Mouse (Mus musculus) forebrain, embryonic 12.5 days (tissue): ENCODE results near the gene Prkcb. TPM values are rescaled to one million over a fixed set of nuclear protein-coding genes. Genes with fewer than 3 reads are reported as not detected.
A peak's percentile ranks its signal among the peaks of the same experiment; 100 is the strongest.
"Not testable (repeated sequence)": the region's sequence is repeated elsewhere in the genome, so short reads cannot be mapped to it uniquely, and the experiment has no call there.

Source experiments
- ATAC-seq: fragments of 200-750 bp; cut with Nextera tagmentation; 2 replicates; pipeline ENCODE4 v1.8.0; 2017; ENCODE audit warnings: moderate TSS enrichment; ENCODE audit not compliant: low FRiP score
- H3K27ac ChIP-seq: fragments of 300-500 bp; sonication (generic); 2 replicates; pipeline ENCODE4 v1.5.1; 2016; ENCODE audit warnings: mild to moderate bottlenecking
- H3K27me3 ChIP-seq: fragments of 300-500 bp; sonication (generic); 2 replicates; pipeline ENCODE4 v1.6.1; 2016; ENCODE audit warnings: mild to moderate bottlenecking
- H3K36me3 ChIP-seq: fragments of 300-500 bp; sonication (generic); replicated peaks from 2 replicates; pipeline ENCODE4 v1.6.1; 2016; ENCODE audit warnings: mild to moderate bottlenecking
- H3K4me1 ChIP-seq: fragments of 300-500 bp; sonication (generic); 2 replicates; pipeline ENCODE4 v1.6.1; 2016
- H3K4me2 ChIP-seq: fragments of 300-500 bp; sonication (generic); 2 replicates; pipeline ENCODE4 v1.6.1; 2016; ENCODE audit warnings: mild to moderate bottlenecking, moderate library complexity
- H3K4me3 ChIP-seq: fragments of 300-500 bp; sonication (generic); replicated peaks from 2 replicates; pipeline ENCODE4 v1.5.1; 2016; ENCODE audit warnings: mild to moderate bottlenecking
- H3K9ac ChIP-seq: fragments of 300-500 bp; sonication (generic); 2 replicates; pipeline ENCODE4 v1.6.1; 2016; ENCODE audit warnings: mild to moderate bottlenecking
- H3K9me3 ChIP-seq: fragments of 300-500 bp; sonication (generic); 2 replicates; pipeline ENCODE4 v1.6.1; 2016
- WGBS: fragments of 180-500 bp; shearing (Covaris S2); methylation state at CpG from one replicate; pipeline ENCODE4 v1.1.7; 2016; 5-methylcytosine and 5-hydroxymethylcytosine counted together
- polyA plus RNA-seq: library from polyadenylated mRNA; unstranded; fragments of >200 nt; fragmentation: Nextera tagmentation; extraction: Ambion mirVana; gene quantifications from 2 replicates; pipeline ENCODE4 v1.2.1, GENCODE M21; 2016

The Prkcb gene
- 18.5 and 20.5 TPM in 2 replicates for polyA plus RNA-seq

GRCm38 (mm10) chr7:122288605-122289242 lies at the start of gene Prkcb:
Gene Prkcb, plus strand, starts transcription at chr7:122288751.
- Histone ChIP-seq H3K4me3 (peak within 1 kb of the TSS; percentile 69), H3K4me2 (peak within 1 kb of the TSS; percentile 92), H3K9ac (peak within 1 kb of the TSS; percentile 59), H3K9me3 (no peaks in the 10 kb centered on the region), H3K27ac (0 out of 2 replicates have a peak within 1 kb of the TSS, but pooled peaks have one; percentile 36), H3K36me3 (no peaks in the 10 kb centered on the region), H3K4me1 (peaks cover 21% of the 10 kb centered on the region), H3K27me3 (peaks cover 42% of the 10 kb centered on the region)
- peak; percentile 91 for ATAC-seq
- 4% methylated on average over 28 of the region's 42 CpGs for WGBS

GRCm38 (mm10) chr7:122238939-122239338 lies 49.6 kb upstream of the Prkcb start:
- H3K27me3 ChIP-seq, result no peaks in the 10 kb centered on the region
- H3K9ac ChIP-seq, result no peak overlapping the region
- H3K27ac ChIP-seq, result no peak overlapping the region
- ATAC-seq, result no peak
- no peak overlapping the region for H3K4me2 ChIP-seq
- no peak overlapping the region for H3K4me3 ChIP-seq
- no peaks in the 10 kb centered on the region for H3K36me3 ChIP-seq
- H3K4me1 ChIP-seq, result peaks cover 2% of the 10 kb centered on the region
- no peaks in the 10 kb centered on the region for H3K9me3 ChIP-seq
- 95% methylated on average over 2 of the region's 2 CpGs for WGBS

- WGBS, result 82% methylated on average over 6 of the region's 6 CpGs
- ATAC-seq, result no peak
Observed at GRCm38 (mm10) chr7:122240413-122241119, 48.0 kb upstream of the Prkcb start.

GRCm38 (mm10) chr7:122242260-122242659 lies 46.3 kb upstream of the Prkcb start:
- Histone ChIP-seq H3K9me3 (no peaks in the 10 kb centered on the region), H3K4me2 (no peak overlapping the region), H3K27ac (no peak overlapping the region), H3K36me3 (no peaks in the 10 kb centered on the region), H3K4me3 (no peak overlapping the region), H3K4me1 (peaks cover 10% of the 10 kb centered on the region), H3K9ac (no peak overlapping the region), H3K27me3 (no peaks in the 10 kb centered on the region)
- 59% methylated on average over 1 of the region's 1 CpGs for WGBS
- ATAC-seq, result 0 out of 2 replicates have a peak, but pooled peaks have one; percentile 27

More at GRCm38 (mm10) chr7:122240413-122241119, 48.0 kb upstream of the Prkcb start:
- Histone ChIP-seq H3K4me3 (no peak overlapping the region), H3K9me3 (no peaks in the 10 kb centered on the region), H3K36me3 (no peaks in the 10 kb centered on the region), H3K9ac (no peak overlapping the region), H3K27me3 (no peaks in the 10 kb centered on the region), H3K4me1 (peaks cover 6% of the 10 kb centered on the region), H3K27ac (no peak overlapping the region), H3K4me2 (no peak overlapping the region)

GRCm38 (mm10) chr7:122242744-122243143 lies 45.8 kb upstream of the Prkcb start:
- H3K36me3 ChIP-seq, H3K27ac ChIP-seq, H3K4me1 ChIP-seq, H3K27me3 ChIP-seq, H3K9me3 ChIP-seq, H3K9ac ChIP-seq, H3K4me3 ChIP-seq, H3K4me2 ChIP-seq: not testable (repeated sequence)
- 0 out of 2 replicates have a peak, but pooled peaks have one; percentile 34 for ATAC-seq

GRCm38 (mm10) chr7:122244166-122244565 lies 44.4 kb upstream of the Prkcb start:
- Histone ChIP-seq H3K4me2 (no peak overlapping the region), H3K9me3 (no peaks in the 10 kb centered on the region), H3K36me3 (no peaks in the 10 kb centered on the region), H3K27me3 (no peaks in the 10 kb centered on the region), H3K27ac (peak overlapping the region; percentile 61), H3K4me3 (no peak overlapping the region), H3K4me1 (peaks cover 10% of the 10 kb centered on the region), H3K9ac (no peak overlapping the region)
- 18% methylated on average over 7 of the region's 7 CpGs for WGBS
- peak; percentile 74 for ATAC-seq

GRCm38 (mm10) chr7:122244584-122244983 lies 44.0 kb upstream of the Prkcb start:
- no peaks in the 10 kb centered on the region for H3K27me3 ChIP-seq
- H3K27ac ChIP-seq, result peak overlapping the region; percentile 61; the same call in 1 of the 2 replicates
- H3K9me3 ChIP-seq, result no peaks in the 10 kb centered on the region
- H3K4me3 ChIP-seq, result no peak overlapping the region
- ATAC-seq, result peak; percentile 59; the same call in 1 of the 2 replicates
- H3K4me1 ChIP-seq, result peaks cover 10% of the 10 kb centered on the region
- no peak overlapping the region for H3K4me2 ChIP-seq
- 40% methylated on average over 8 of the region's 8 CpGs for WGBS
- no peaks in the 10 kb centered on the region for H3K36me3 ChIP-seq
- H3K9ac ChIP-seq, result no peak overlapping the region

- Histone ChIP-seq H3K4me3 (no peak overlapping the region), H3K4me2 (no peak overlapping the region), H3K4me1 (peaks cover 10% of the 10 kb centered on the region), H3K36me3 (no peaks in the 10 kb centered on the region), H3K9ac (no peak overlapping the region), H3K27me3 (no peaks in the 10 kb centered on the region), H3K27ac (no peak overlapping the region), H3K9me3 (no peaks in the 10 kb centered on the region)
- WGBS, result 64% methylated on average over 3 of the region's 5 CpGs
- ATAC-seq, result no peak
Observed at GRCm38 (mm10) chr7:122245976-122246375, 42.6 kb upstream of the Prkcb start.

GRCm38 (mm10) chr7:122247254-122247864 lies 41.2 kb upstream of the Prkcb start:
- ATAC-seq, result no peak
- 84% methylated on average over 10 of the region's 10 CpGs for WGBS
- Histone ChIP-seq H3K4me1 (peaks cover 13% of the 10 kb centered on the region), H3K4me3 (no peak overlapping the region), H3K27ac (no peak overlapping the region), H3K27me3 (no peaks in the 10 kb centered on the region), H3K9ac (no peak overlapping the region), H3K4me2 (no peak overlapping the region), H3K9me3 (no peaks in the 10 kb centered on the region), H3K36me3 (no peaks in the 10 kb centered on the region)

GRCm38 (mm10) chr7:122249321-122249821 lies 39.2 kb upstream of the Prkcb start:
- no peak overlapping the region for H3K4me2 ChIP-seq
- no peak overlapping the region for H3K4me3 ChIP-seq
- no peaks in the 10 kb centered on the region for H3K9me3 ChIP-seq
- H3K9ac ChIP-seq, result no peak overlapping the region
- peaks cover 7% of the 10 kb centered on the region; the same call in 1 of the 2 replicates for H3K4me1 ChIP-seq
- no peaks in the 10 kb centered on the region for H3K36me3 ChIP-seq
- no peak for ATAC-seq
- WGBS, result 90% methylated on average over 9 of the region's 9 CpGs
- no peaks in the 10 kb centered on the region for H3K27me3 ChIP-seq
- no peak overlapping the region for H3K27ac ChIP-seq

- no peak overlapping the region for H3K4me3 ChIP-seq
- no peaks in the 10 kb centered on the region for H3K9me3 ChIP-seq
- WGBS, result 27% methylated on average over 21 of the region's 21 CpGs
- peak; percentile 65; the same call in 1 of the 2 replicates for ATAC-seq
- no peaks in the 10 kb centered on the region for H3K27me3 ChIP-seq
- H3K4me1 ChIP-seq, result 0 out of 2 replicates have a peak, but pooled peaks cover 3% of the 10 kb centered on the region
- H3K36me3 ChIP-seq, result no peaks in the 10 kb centered on the region
- peak overlapping the region; percentile 37 for H3K4me2 ChIP-seq
- no peak overlapping the region for H3K9ac ChIP-seq
- H3K27ac ChIP-seq, result no peak overlapping the region
Observed at GRCm38 (mm10) chr7:122251197-122252011, 37.1 kb upstream of the Prkcb start.
